Mouse (Mus musculus): ENCODE measurements at regions not wholly inside any gene's neighbourhood (a gene's known extent, or its start where the extent isn't known, plus 50 kb on each side); places are given as distances from the start of the nearest gene placed in this dataset.
A peak's percentile ranks its signal among the peaks of the same experiment; 100 is the strongest.

DNA sequence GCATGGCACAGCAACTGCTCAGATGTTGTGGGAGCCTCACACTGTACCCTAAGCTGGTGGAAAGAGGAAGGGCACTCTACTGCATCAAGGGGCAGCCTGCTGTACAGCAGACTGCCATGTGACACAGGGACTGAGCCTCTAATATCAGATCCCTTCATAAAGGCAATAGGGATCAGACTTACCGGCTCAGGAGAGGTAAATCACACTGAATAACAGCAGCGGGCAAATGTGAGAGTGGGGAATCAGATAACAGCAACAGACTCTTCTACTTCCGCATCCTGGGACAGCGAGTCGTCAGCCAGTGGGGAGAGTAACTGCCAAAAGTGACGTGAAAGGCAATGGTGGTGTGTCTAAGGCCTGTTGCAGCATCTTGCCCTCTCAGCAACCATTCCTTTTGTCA is 339.0 kb downstream of the Agtpbp1 start:
- no peak for DNase-seq (ENCODE audit: low spot score in 2 of 2)
- intact Hi-C loops (cut with DNase I) = no loop called here

DNA sequence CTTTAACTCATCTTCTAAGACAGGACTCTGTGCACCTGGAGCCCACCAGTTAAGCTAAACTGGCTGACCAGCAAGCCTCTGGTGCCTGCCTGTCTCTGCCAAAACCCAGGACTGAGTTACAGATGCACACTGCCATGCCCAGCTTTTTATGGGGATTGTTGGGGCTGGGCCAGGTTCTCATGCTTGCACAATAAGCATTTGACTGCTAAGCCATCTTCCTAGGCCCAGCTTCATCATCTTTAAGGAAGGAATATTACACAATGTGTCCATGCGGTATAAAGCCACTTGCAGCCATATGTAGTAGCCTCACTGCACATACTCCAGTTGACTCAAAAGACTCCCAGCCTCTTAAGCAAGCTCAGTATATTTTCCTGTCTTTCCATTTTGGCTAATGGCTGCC is 340.4 kb downstream of the Agtpbp1 start:
- intact Hi-C loops (cut with DNase I) = no loop called here
- DNase-seq (ENCODE audit: low spot score in 2 of 2) = no peak

DNA sequence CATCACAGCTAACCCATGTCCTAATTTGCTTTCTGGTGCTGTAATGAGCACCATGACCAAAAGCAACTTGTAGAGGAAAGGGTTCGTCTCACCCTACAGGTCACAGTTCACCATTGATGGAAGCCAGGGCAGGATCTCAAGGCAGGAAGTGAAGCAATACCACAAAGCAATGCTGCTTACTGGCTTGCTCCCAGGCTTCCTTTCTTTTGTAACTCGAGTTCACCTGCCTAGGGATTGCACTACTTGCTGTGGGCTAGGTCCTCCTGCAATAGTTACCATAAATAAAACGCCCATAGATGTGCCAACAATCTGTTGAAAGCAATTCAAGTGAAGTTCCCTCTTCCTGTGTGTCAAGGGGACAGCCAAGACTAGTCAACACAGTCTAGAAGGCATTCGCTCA is 342.4 kb downstream of the Agtpbp1 start:
- no peak for DNase-seq (ENCODE audit: low spot score in 2 of 2)
- intact Hi-C loops (cut with DNase I) = no loop called here

DNA sequence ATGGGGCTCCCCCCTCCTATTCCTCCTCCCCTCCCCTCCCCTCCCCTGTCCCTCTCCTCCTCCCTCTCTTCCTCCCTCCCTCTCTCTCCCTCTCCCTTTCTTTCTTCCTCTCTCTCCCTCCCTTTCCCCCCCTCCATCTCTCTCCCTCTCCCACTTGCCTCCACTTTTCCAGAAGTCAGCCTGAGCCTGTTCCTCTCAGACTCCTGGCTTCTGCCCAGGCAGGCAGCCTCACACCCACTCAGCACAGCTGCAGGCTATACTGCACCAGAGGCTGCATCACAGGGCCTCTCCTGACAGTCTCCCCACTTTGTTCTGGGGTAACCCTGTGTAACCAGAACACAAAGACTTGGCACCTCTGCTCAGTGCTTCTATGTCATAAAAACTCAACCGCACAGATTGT is 346.3 kb downstream of the Agtpbp1 start:
- intact Hi-C loops (cut with DNase I) = no loop called here
- DNase-seq (ENCODE audit: low spot score in 2 of 2) = peak; percentile 63 to 87

GRCm38 (mm10) chr13:59235836-59236235 is 349.2 kb downstream of the Agtpbp1 start:
- intact Hi-C loops (cut with DNase I) = no loop called here
- DNase-seq (ENCODE audit: low spot score in 2 of 2) = no peak

DNA sequence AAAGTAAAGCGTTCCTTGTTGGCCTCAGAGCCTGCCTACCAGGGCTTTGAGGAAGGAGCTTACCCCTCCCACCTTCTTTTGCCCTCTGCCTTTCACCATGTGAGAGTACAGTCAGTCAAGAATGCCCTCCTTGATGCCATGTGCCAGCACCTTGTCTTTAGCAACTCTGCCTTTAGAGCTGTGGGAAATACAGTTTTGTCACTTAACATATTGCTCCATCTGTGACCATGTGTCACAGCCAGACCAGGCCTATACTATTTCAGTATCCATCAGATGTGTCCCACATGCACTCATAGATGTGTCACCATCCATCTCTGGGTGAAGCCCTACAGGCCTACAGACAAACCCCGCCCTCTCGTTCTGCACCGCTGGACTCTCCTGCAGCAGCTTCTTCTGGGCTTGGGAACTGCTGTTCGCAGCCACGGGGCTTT is 355.9 kb downstream of the Agtpbp1 start:
- intact Hi-C loops (cut with DNase I) = no loop called here
- DNase-seq (ENCODE audit: low spot score in 2 of 2) = no peak

- DNase-seq (ENCODE audit: low spot score in 2 of 2) = no peak
- intact Hi-C loops (cut with DNase I) = no loop called here
These were observed 356.8 kb downstream of the Agtpbp1 start for GRCm38 (mm10) chr13:59228059-59228830.

DNA sequence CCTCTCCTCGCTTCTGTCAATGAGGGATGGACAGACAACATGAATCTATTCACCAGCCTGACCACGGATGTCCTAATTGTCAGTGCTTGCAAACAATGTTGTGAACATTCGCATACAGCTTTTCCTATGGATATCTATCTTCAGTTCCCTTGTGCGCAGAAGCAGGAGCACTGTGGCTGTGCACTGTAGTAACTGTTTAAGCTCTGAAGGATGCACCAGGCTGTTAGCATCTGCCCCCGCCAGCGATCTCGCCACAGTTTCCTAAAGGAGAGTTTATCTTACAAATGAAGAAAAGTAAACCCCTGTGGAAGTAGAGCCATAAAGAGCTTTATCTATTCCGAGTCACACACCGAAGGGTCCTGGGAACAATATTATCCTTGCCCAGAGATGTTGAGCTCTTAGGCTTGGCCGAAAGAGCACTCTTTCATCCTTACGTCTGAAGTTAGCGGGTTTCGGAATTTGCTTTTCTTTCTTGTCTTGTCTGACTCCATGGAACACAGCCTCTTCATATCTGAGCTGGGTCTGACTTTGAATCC is 357.4 kb downstream of the Agtpbp1 start:
- no peak for DNase-seq (ENCODE audit: low spot score in 2 of 2)
- intact Hi-C loops (cut with DNase I) = no loop called here

GRCm38 (mm10) chr13:59220587-59220986 is 364.4 kb downstream of the Agtpbp1 start:
- intact Hi-C loops (cut with DNase I) = no loop called here
- no peak for DNase-seq (ENCODE audit: low spot score in 2 of 2)

DNA sequence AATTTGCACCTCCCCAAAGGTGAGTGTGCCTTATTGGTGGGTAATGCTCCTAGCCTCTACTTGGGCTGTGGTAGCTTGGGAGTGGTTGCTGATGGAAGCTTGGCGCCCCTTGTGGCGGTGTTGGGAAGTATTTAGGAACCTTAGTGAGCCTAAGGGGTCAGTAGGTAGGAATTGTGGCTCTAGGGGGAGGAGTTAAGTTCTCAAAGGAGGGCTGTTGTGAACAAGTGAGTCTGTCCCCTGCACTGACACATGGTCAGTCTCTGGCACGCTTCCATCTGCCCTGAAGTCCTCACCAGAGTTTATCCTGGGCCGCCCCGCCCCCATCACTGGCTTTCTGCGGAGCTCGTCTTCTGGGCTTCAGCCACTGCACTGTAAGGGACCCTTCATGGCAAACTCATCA is 364.9 kb downstream of the Agtpbp1 start:
- intact Hi-C loops (cut with DNase I) = no loop called here

GRCm38 (mm10) chr13:59216686-59217298 is 368.2 kb downstream of the Agtpbp1 start:
- intact Hi-C loops (cut with DNase I) = no loop called here
- DNase-seq (ENCODE audit: low spot score in 2 of 2) = no peak

More for the DNA sequence above, 364.9 kb downstream of the Agtpbp1 start:
- DNase-seq (ENCODE audit: low spot score in 2 of 2) = no peak

- intact Hi-C loops (cut with DNase I) = loop anchor here (1.0 kb wide), 1 partner anchor 65 kb away; no protein-coding TSS in a partner anchor
- DNase-seq (ENCODE audit: low spot score in 2 of 2) = peak; percentile 81
These were observed 372.7 kb downstream of the Agtpbp1 start for GRCm38 (mm10) chr13:59212296-59212701.

GRCm38 (mm10) chr13:59210828-59211227 is 374.2 kb downstream of the Agtpbp1 start:
- intact Hi-C loops (cut with DNase I) = no loop called here
- DNase-seq (ENCODE audit: low spot score in 2 of 2) = no peak

DNA sequence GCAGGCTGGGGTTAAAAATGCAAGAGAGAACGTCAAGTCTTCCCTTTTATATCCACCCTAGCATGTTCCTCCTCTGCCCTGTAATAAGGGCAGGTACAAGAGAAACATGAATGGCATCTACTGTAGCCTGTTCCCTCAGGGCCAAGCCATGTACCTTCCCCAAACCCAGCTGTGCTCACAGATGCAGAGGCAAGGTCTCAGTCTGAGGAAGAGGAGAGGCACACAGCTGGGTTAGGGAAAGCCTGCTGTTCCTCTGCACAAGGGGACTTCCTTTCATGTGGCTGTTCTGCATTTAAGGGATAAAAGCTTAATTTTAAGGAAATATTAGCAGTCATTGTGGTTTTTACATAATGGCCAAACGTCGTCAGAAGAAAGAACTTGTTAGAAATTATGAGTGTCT is 378.8 kb downstream of the Agtpbp1 start:
- intact Hi-C loops (cut with DNase I) = no loop called here
- no peak for DNase-seq (ENCODE audit: low spot score in 2 of 2)

DNA sequence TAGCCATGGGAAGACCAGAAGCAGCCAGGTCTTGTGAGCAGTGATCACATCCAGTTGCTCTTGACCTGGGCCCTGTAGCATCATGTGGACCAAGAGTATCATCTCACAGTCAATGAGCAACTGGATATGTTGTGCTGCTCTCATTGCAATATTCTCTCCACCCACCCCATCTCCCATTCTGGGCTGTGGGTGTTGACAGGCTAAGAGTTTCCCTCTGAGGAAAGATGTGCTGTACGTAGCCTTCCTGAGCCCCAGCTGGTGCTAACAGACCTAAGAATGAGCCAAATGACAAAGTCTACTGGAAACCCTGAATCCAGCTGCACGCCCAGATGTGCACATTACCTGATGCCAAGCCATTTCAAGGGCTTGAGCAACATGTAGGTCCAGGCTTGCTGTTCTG is 380.5 kb downstream of the Agtpbp1 start:
- intact Hi-C loops (cut with DNase I) = no loop called here
- no peak for DNase-seq (ENCODE audit: low spot score in 2 of 2)

DNA sequence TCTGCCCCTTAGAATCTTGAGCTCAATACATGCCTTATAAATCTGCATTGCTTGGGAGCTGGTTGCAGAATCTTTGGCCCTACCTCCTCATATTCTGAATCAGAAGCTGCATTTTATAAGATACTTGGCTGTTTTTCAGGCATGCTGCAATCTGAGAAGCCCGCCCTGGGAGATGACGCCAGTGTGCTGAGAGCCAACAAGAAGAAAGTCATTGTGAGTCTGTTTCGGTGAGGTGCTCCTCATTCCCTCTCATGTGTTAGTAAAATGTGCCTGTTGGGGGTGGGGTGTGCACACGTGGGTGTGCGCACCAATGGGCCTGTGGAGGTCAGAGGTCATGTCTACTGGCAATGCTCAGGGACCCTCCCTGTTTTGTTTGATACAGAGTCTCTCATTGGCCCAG is 388.7 kb downstream of the Agtpbp1 start:
- intact Hi-C loops (cut with DNase I) = no loop called here
- no peak for DNase-seq (ENCODE audit: low spot score in 2 of 2)

- no peak for DNase-seq (ENCODE audit: low spot score in 2 of 2)
- intact Hi-C loops (cut with DNase I) = no loop called here
These were observed 382.1 kb downstream of the Ntrk2 start for GRCm38 (mm10) chr13:59188431-59188830.
